Mouse (Mus musculus) E14TG2a.4 (cell line): ENCODE data around the gene Prkaa2.

Experiments used
- H3K27me3 ChIP-seq: 2 replicates; pipeline ENCODE4 v1.6.1; 2014; ENCODE audit warnings: low read length, control low read depth; ENCODE audit not compliant: insufficient read depth
- H3K36me3 ChIP-seq: 2 replicates; pipeline ENCODE4 v1.6.1; 2014; ENCODE audit warnings: low read length, control low read depth; ENCODE audit not compliant: insufficient read depth
- H3K4me1 ChIP-seq: replicated peaks from 2 replicates; pipeline ENCODE4 v1.6.1; 2014; ENCODE audit warnings: low read depth, low read length, control low read depth
- H3K4me3 ChIP-seq: replicated peaks from 2 replicates; pipeline ENCODE4 v1.5.1; 2014; ENCODE audit warnings: mild to moderate bottlenecking, low read length
- H3K9me3 ChIP-seq: 2 replicates; pipeline ENCODE4 v1.6.1; 2014; ENCODE audit warnings: low read length, control low read depth
- CTCF ChIP-seq: conservative IDR thresholded peaks from 2 replicates; pipeline ENCODE4 v1.5.1; 2014; ENCODE audit warnings: low read length
- NANOG ChIP-seq: IDR thresholded peaks from 2 replicates; pipeline ENCODE4 v1.6.1; 2014; ENCODE audit warnings: borderline replicate concordance, low read length, mixed read lengths
- POU5F1 ChIP-seq: IDR thresholded peaks from 2 replicates; pipeline ENCODE4 v1.6.1; 2014; ENCODE audit warnings: low read length, borderline replicate concordance

Prkaa2 gene

GRCm38 (mm10) chr4:105088671-105089070 is 21.0 kb downstream of the Prkaa2 start:
- Histone ChIP-seq H3K27me3 (no peaks in the 10 kb centered on the region), H3K36me3 (no peaks in the 10 kb centered on the region), H3K4me3 (no peak overlapping the region), H3K9me3 (peaks cover 9% of the 10 kb centered on the region; the same call in 1 of the 2 replicates), H3K4me1 (0 out of 2 replicates have a peak, but pooled peaks cover 7% of the 10 kb centered on the region)
- TF ChIP-seq CTCF (no peak), POU5F1 (no peak), NANOG (no peak; the same call in 1 of the 2 replicates)

DNA sequence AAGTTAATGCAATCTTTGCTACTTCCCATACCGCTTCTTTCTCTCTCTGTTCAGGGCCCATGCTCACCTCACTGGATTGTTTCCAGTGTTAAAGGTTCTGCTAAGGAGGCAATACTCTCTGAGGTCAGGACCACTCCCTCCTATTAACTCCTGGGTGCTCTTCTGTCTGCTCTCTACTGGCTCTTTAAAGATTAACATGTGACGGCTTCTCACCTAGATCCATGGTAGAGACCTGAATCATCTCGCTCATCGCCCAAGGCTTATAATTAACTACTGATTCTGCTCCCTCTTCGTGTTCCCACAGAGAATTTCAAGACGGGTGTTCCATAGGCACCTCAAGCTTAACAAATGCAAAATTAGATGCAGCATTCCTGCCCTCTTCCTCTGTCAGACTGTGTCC is 33.5 kb downstream of the Prkaa2 start:
- no peaks in the 10 kb centered on the region for H3K36me3 ChIP-seq
- TF ChIP-seq POU5F1 (no peak), CTCF (no peak), NANOG (no peak)
- no peaks in the 10 kb centered on the region for H3K4me1 ChIP-seq
- no peaks in the 10 kb centered on the region for H3K27me3 ChIP-seq
- no peak overlapping the region for H3K4me3 ChIP-seq
- H3K9me3 ChIP-seq: no peaks in the 10 kb centered on the region

GRCm38 (mm10) chr4:105071761-105072427 is 37.8 kb downstream of the Prkaa2 start:
- Histone ChIP-seq H3K4me3 (no peak overlapping the region), H3K9me3 (no peaks in the 10 kb centered on the region), H3K4me1 (no peaks in the 10 kb centered on the region), H3K27me3 (no peaks in the 10 kb centered on the region), H3K36me3 (no peaks in the 10 kb centered on the region)
- TF ChIP-seq NANOG (no peak), CTCF (no peak), POU5F1 (no peak)

DNA sequence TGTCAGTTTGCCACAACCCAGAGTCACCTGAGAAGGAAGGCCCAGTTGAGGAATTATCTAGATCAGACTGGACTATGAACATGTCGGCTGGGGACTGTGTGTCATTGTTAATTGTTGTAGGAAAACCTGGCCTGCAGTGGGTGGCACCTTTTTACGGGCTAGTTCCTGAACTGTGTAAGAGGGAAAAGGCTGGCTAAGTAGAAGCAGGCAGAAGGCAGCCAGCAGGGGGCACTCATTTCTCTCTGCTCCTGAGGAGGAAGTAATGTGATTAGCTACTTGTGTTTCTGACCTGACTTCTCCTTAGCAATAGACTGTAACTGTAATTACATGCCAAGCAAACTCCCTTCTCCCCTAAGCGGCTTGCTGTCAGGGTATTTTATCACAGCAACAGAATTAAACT is 38.7 kb downstream of the Prkaa2 start:
- Histone ChIP-seq H3K4me1 (no peaks in the 10 kb centered on the region), H3K9me3 (no peaks in the 10 kb centered on the region), H3K36me3 (no peaks in the 10 kb centered on the region), H3K4me3 (no peak overlapping the region), H3K27me3 (no peaks in the 10 kb centered on the region)
- TF ChIP-seq POU5F1 (no peak), NANOG (no peak), CTCF (peak; percentile 71)

DNA sequence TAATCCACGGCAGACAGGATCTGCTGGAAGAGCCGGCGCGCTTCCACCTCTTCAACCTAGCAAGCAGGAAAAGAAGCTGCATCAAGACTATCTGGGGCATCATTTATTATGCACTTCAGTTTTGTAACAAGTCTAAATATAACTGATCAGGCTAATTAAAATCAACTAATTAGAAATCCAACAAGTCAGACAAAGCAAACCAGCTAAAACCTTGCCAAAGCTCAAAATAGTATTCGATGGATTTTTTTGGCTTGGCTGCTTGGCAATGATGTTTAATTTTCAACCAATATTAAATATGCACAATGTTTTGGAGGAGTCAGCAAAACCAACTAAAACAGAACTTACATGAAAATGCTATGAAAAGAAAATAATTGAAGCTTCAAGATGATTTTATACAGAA is 58.4 kb downstream of the Prkaa2 start:
- TF ChIP-seq CTCF: no peak
- no peak for TF ChIP-seq POU5F1
- TF ChIP-seq NANOG: no peak
- no peaks in the 10 kb centered on the region for H3K4me1 ChIP-seq
- H3K9me3 ChIP-seq: no peaks in the 10 kb centered on the region
- no peaks in the 10 kb centered on the region for H3K27me3 ChIP-seq
- H3K4me3 ChIP-seq: no peak overlapping the region
- no peaks in the 10 kb centered on the region for H3K36me3 ChIP-seq

DNA sequence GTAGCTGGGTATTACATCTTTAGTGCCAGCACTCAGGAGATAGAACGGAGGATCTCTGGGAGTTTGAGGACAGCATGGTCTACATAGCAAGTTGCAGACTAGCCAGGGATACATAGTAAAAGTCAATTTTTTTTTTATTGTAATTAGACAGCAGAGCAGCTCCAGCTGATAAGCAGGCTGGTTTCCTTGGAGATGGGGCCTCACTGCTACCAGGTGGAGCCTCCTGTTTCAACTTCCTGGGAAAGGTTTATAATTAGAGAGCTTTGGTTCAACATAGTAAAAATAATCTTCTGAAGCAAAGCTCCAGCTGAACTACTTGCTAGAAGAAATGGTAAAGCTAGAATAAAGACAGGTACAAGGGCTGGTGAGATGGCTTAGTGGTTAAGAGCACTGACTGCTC is 59.6 kb downstream of the Prkaa2 start:
- Histone ChIP-seq H3K27me3 (no peaks in the 10 kb centered on the region), H3K4me3 (no peak overlapping the region), H3K9me3 (no peaks in the 10 kb centered on the region), H3K4me1 (peaks cover 3% of the 10 kb centered on the region; the same call in 1 of the 2 replicates), H3K36me3 (no peaks in the 10 kb centered on the region)
- no peak for TF ChIP-seq CTCF
- TF ChIP-seq POU5F1: no peak
- TF ChIP-seq NANOG: no peak

DNA sequence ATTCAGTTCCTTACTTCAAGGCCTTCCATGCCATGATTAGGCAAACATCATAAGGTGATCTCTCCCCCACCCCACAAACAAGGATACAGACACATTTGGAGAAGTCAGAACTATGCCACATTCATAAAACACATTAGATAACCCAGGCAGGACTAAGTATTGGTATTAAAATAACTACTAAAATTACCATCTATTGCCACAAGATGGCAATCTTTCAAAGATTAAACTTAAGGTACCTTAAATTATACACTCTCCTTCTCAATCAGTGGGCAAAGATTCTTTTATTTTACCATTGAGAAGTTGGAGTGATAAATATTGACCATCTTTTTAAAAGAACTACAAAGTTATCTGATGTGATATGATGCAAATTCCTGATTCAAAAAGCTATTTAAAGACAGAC is 75.4 kb downstream of the Prkaa2 start:
- Histone ChIP-seq H3K4me1 (no peaks in the 10 kb centered on the region), H3K9me3 (no peaks in the 10 kb centered on the region), H3K27me3 (no peaks in the 10 kb centered on the region), H3K4me3 (no peak overlapping the region), H3K36me3 (peaks cover 4% of the 10 kb centered on the region; the same call in 1 of the 2 replicates)
- TF ChIP-seq POU5F1: no peak
- TF ChIP-seq NANOG: no peak
- TF ChIP-seq CTCF: peak; percentile 30; the same call in 1 of the 2 replicates

DNA sequence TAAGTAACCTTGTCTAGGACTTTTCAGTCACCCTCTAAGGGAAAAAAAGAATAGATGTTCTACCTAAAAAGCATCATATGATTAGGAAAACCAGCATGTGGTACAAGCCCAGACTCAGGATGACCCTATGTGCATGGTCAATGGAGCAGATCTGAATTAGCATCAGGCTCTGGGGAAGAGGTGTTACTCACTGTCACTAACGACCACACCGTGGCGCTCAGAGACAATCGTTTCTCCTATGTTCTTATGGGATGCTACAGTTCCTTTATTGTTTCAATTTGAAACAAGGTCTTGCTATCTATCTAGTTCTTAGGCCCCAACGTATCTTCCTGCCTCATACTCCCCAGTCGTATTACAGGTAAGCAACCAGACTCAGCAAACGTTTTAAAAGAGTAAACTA is 76.5 kb downstream of the Prkaa2 start:
- no peak overlapping the region for H3K4me3 ChIP-seq
- no peaks in the 10 kb centered on the region for H3K9me3 ChIP-seq
- 0 out of 2 replicates have a peak, but pooled peaks cover 2% of the 10 kb centered on the region for H3K36me3 ChIP-seq
- H3K4me1 ChIP-seq: no peaks in the 10 kb centered on the region
- no peaks in the 10 kb centered on the region for H3K27me3 ChIP-seq
- TF ChIP-seq CTCF: no peak
- TF ChIP-seq POU5F1: no peak
- no peak for TF ChIP-seq NANOG

GRCm38 (mm10) chr4:105031104-105031503 is 78.6 kb downstream of the Prkaa2 start:
- TF ChIP-seq NANOG: no peak
- Histone ChIP-seq H3K9me3 (no peaks in the 10 kb centered on the region), H3K4me1 (no peaks in the 10 kb centered on the region), H3K36me3 (no peaks in the 10 kb centered on the region), H3K27me3 (no peaks in the 10 kb centered on the region), H3K4me3 (no peak overlapping the region)
